Mouse (Mus musculus) limb, embryonic 14.5 days (tissue): Measurements from ENCODE around the gene Phtf1. TPM values are rescaled to one million over a fixed set of nuclear protein-coding genes. Genes with fewer than 3 reads are reported as not detected.

Experiments
- ATAC-seq: fragments of 200-750 bp; cut with Nextera tagmentation; 2 replicates; pipeline ENCODE4 v1.8.0; 2017; ENCODE audit warnings: low read depth, moderate number of reproducible peaks, moderate TSS enrichment; ENCODE audit not compliant: low FRiP score
- DNase-seq: peaks from one replicate; pipeline ENCODE4 v3.0.0-alpha.2; 2015; ENCODE audit warnings: low spot score
- H3K27ac ChIP-seq: fragments of 300-500 bp; sonication (generic); replicated peaks from 2 replicates; pipeline ENCODE4 v1.5.1; 2014; ENCODE audit warnings: low read depth, mild to moderate bottlenecking, low read length, moderate library complexity, mixed read lengths
- H3K27me3 ChIP-seq: fragments of 300-500 bp; sonication (generic); 2 replicates; pipeline ENCODE4 v1.6.1; 2014; ENCODE audit warnings: low read length, mixed read lengths; ENCODE audit not compliant: control insufficient read depth, insufficient read depth
- H3K36me3 ChIP-seq: fragments of 300-500 bp; sonication (generic); 2 replicates; pipeline ENCODE4 v1.6.1; 2014; ENCODE audit warnings: mild to moderate bottlenecking, low read length, moderate library complexity, mixed read lengths; ENCODE audit not compliant: control insufficient read depth, insufficient read depth
- H3K4me1 ChIP-seq: fragments of 300-500 bp; sonication (generic); 2 replicates; pipeline ENCODE4 v1.6.1; 2014; ENCODE audit warnings: antibody characterized with exemption, low read length, mixed read lengths; ENCODE audit not compliant: control insufficient read depth, insufficient read depth
- H3K4me2 ChIP-seq: fragments of 300-500 bp; sonication (generic); replicated peaks from 2 replicates; pipeline ENCODE4 v1.6.1; 2014; ENCODE audit warnings: low read depth, mild to moderate bottlenecking, low read length, moderate library complexity; ENCODE audit not compliant: severe bottlenecking
- H3K4me3 ChIP-seq: fragments of 300-500 bp; sonication (generic); replicated peaks from 2 replicates; pipeline ENCODE4 v1.5.1; 2014; ENCODE audit warnings: low read length
- H3K9ac ChIP-seq: fragments of 300-500 bp; sonication (generic); 2 replicates; pipeline ENCODE4 v1.6.1; 2014; ENCODE audit warnings: mild to moderate bottlenecking, low read depth, low read length, moderate library complexity; ENCODE audit not compliant: severe bottlenecking
- H3K9me3 ChIP-seq: fragments of 300-500 bp; sonication (generic); 2 replicates; pipeline ENCODE4 v1.6.1; 2016; ENCODE audit warnings: low read length; ENCODE audit not compliant: control insufficient read depth
- POLR2A ChIP-seq: fragments of 200-500 bp; IDR thresholded peaks from 2 replicates; pipeline ENCODE4 v1.8.0; 2012; ENCODE audit warnings: inconsistent platforms, mild to moderate bottlenecking, moderate library complexity, borderline replicate concordance; ENCODE audit not compliant: insufficient read depth, insufficient read length; ENCODE audit errors: extremely low read depth
- WGBS: fragments of 180-500 bp; shearing (Covaris S2); extraction: QIAGEN DNeasy Blood & Tissue Kit; methylation state at CpG from one replicate; pipeline ENCODE4 v1.1.7; 2014; 5-methylcytosine and 5-hydroxymethylcytosine counted together
- polyA plus RNA-seq, 2 experiments: library from polyadenylated mRNA; depleted of rRNA in 1 of 2; stranded (reverse) in 1 of 2; unstranded in 1 of 2; fragments of >200 nt; fragmentation: Nextera tagmentation in 1 of 2; extraction: Ambion mirVana in 1 of 2; gene quantifications; 2 replicates each; pipeline versions ENCODE4 v1.2.1 to v1.2.3; 2012 to 2014

Gene Phtf1
- polyA plus RNA-seq, 2 experiments = 24.5 to 41.1 TPM

DNA sequence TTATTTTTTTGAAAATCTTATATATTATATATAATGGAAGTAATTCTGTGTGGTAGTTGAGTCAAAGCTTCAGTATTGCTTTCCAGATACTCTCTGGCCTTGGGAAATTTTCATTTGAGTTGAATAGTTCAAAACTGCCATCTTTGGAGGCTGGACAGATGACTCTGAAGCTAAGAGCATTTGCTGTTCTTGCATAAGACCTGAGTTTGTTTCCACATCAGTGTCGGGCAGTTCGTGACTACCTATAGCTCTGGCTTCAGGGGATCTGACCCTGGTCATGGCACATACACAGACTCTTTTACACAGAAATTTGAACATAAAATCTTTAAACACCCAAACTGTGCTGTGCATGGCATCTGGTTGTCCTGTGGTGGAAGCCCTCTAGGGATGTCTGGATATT, 17.3 kb downstream of the Phtf1 start:
- Histone ChIP-seq H3K9ac (no peak overlapping the region), H3K27me3 (no peaks in the 10 kb centered on the region), H3K4me1 (no peaks in the 10 kb centered on the region), H3K4me3 (no peak overlapping the region), H3K9me3 (no peaks in the 10 kb centered on the region), H3K27ac (no peak overlapping the region), H3K4me2 (no peak overlapping the region), H3K36me3 (peaks cover 72% of the 10 kb centered on the region)
- 98% methylated on average over 2 of the region's 2 CpGs for WGBS
- TF ChIP-seq POLR2A = no peak
- ATAC-seq = no peak
- no peak for DNase-seq

DNA sequence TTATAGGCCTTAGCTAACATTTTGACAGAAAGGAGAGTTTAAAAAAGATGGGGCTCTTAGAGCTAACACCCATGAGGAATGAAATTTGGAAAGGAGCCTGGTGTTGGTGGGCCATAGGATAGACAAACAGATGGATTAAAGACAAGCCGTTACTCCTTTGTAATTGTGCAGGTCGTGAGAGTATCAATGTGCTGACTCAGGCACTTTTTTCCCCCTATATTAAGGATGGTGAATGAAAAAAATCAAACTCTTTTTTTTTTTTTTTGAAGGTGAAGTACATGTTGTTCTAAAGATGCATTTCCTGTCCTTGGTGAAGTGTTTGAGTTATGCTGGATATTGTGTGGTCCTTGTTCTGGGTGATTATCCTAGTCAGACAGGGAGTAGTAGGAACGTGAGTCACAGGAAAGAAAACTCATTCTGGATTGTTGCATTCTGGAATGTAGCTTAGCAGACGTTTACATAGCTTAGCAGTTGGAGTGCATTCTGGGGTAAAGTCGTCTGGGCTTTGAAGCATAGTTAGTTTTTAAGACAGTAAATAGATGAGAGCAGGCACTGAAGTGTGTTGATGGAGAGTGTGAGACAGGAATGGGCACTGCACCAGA, 20.0 kb downstream of the Phtf1 start:
- Histone ChIP-seq H3K27ac (no peak overlapping the region), H3K4me2 (no peak overlapping the region), H3K9me3 (no peaks in the 10 kb centered on the region), H3K4me1 (no peaks in the 10 kb centered on the region), H3K27me3 (no peaks in the 10 kb centered on the region), H3K4me3 (no peak overlapping the region), H3K36me3 (peaks cover 79% of the 10 kb centered on the region), H3K9ac (no peak overlapping the region)
- no peak for TF ChIP-seq POLR2A
- no peak for DNase-seq
- 60% methylated on average over 5 of the region's 5 CpGs for WGBS
- no peak for ATAC-seq

DNA sequence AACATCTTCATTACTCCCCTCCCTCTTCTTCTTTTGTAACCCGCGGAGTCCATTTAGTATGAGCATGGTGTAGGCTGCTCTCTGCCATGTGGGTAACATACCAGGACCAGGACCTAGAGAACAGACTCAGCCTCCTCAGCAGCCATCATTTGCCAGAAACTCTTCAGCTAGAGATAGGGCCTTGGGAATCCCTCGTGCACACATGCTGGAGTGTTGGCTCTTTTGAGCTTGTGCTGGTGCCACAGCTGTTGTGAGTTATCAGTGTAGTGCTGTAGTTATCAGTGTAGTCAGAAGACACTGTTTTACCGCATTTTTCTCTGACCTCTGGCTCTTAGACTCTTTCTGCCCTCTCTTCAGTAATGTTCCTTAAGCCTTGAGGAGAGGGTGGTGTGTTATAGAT, 21.4 kb downstream of the Phtf1 start:
- no peaks in the 10 kb centered on the region for H3K27me3 ChIP-seq
- 85% methylated on average over 4 of the region's 4 CpGs for WGBS

DNA sequence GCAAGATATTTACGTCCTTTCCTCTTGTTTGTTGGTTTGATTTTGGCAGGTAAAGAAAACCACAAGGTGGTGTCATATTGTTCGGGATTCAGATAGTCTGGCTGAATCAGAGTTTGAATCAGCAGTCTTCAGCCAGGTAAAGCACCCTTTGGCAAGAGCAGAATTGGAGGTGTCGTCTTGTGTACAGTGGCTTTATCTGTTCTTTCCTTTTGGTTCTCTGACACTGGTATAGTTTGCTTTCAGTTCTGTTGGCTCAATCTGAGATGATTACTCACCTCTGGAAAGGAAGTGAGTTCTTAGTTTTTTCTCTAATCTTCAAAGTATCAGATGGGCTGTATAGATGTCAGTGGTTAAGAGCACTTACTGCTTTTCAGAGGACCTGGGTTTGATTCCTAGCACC, 23.4 kb downstream of the Phtf1 start:
- H3K4me2 ChIP-seq = no peak overlapping the region
- no peak for ATAC-seq

More for the DNA sequence above, 21.4 kb downstream of the Phtf1 start:
- Histone ChIP-seq H3K4me3 (no peak overlapping the region), H3K9me3 (no peaks in the 10 kb centered on the region), H3K9ac (no peak overlapping the region), H3K27ac (no peak overlapping the region), H3K4me2 (no peak overlapping the region), H3K4me1 (no peaks in the 10 kb centered on the region), H3K36me3 (peaks cover 77% of the 10 kb centered on the region)
- no peak for DNase-seq
- ATAC-seq = no peak
- TF ChIP-seq POLR2A = no peak

DNA sequence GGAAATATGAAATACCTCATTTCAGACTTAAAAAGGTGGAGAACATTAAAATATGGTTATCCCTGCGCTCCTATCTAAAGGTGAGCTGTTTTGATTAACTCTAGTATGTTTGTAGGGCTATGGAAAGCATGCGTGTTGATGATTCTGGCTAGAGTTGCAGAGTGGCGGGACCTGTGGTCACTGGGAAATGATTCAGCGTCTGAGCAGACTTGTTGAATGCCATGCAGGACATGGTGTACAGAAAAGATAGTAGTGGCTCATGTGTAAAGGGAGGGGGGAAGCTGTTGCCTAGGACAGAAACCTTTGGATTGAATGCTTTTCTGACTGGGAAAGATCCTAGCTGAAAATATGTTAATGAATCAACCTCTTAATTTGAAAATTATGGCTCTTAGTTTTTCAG, 30.8 kb downstream of the Phtf1 start:
- Histone ChIP-seq H3K4me2 (no peak overlapping the region), H3K36me3 (peaks cover 56% of the 10 kb centered on the region), H3K4me1 (no peaks in the 10 kb centered on the region), H3K9me3 (no peaks in the 10 kb centered on the region), H3K27ac (no peak overlapping the region), H3K9ac (no peak overlapping the region), H3K27me3 (no peaks in the 10 kb centered on the region), H3K4me3 (no peak overlapping the region)
- 93% methylated on average over 4 of the region's 4 CpGs for WGBS
- no peak for TF ChIP-seq POLR2A
- ATAC-seq (no peak), DNase-seq (no peak)

More for the DNA sequence above, 23.4 kb downstream of the Phtf1 start:
- no peaks in the 10 kb centered on the region for H3K27me3 ChIP-seq
- H3K9ac ChIP-seq = no peak overlapping the region
- H3K4me1 ChIP-seq = no peaks in the 10 kb centered on the region
- no peak for TF ChIP-seq POLR2A
- no peak overlapping the region for H3K4me3 ChIP-seq
- no peak overlapping the region for H3K27ac ChIP-seq
- H3K36me3 ChIP-seq = peaks cover 75% of the 10 kb centered on the region
- WGBS = 95% methylated on average over 3 of the region's 3 CpGs
- no peaks in the 10 kb centered on the region for H3K9me3 ChIP-seq
- DNase-seq = no peak
